Mouse (Mus musculus) liver, adult 2 months (tissue): ENCODE measurements around the gene Barhl2. TPM values are rescaled to one million over a fixed set of nuclear protein-coding genes. Genes with fewer than 3 reads are reported as not detected.

ENCODE experiments used
- DNase-seq: peaks from one replicate; pipeline ENCODE4 v3.0.0-alpha.2; 2011; ENCODE audit warnings: low read depth, low spot score; ENCODE audit errors: extremely low read depth
- H3K27ac ChIP-seq: fragments of 200-500 bp; replicated peaks from 2 replicates; pipeline ENCODE4 v1.5.1; 2012; ENCODE audit warnings: low read depth, mild to moderate bottlenecking, control low read depth, inconsistent platforms, low read length; ENCODE audit not compliant: insufficient read depth
- H3K27me3 ChIP-seq: fragments of 200-500 bp; 2 replicates; pipeline ENCODE4 v1.6.1; 2012; ENCODE audit warnings: mild to moderate bottlenecking, moderate library complexity, low read length, inconsistent platforms; ENCODE audit not compliant: control insufficient read depth, insufficient read depth
- H3K36me3 ChIP-seq: fragments of 200-500 bp; 2 replicates; pipeline ENCODE4 v1.6.1; 2012; ENCODE audit warnings: low read length, inconsistent platforms; ENCODE audit not compliant: control insufficient read depth, insufficient read depth
- H3K4me1 ChIP-seq: fragments of 200-500 bp; 2 replicates; pipeline ENCODE4 v1.6.1; 2011; ENCODE audit warnings: low read length; ENCODE audit not compliant: control insufficient read depth, insufficient read depth
- H3K4me3 ChIP-seq: fragments of 200-500 bp; 2 replicates; pipeline ENCODE4 v1.5.1; 2011; ENCODE audit warnings: low read depth, mild to moderate bottlenecking, control low read depth, low read length, moderate library complexity; ENCODE audit not compliant: insufficient read depth
- H3K79me2 ChIP-seq: fragments of 200-500 bp; 2 replicates; pipeline ENCODE4 v1.6.1; 2012; ENCODE audit warnings: inconsistent platforms, mild to moderate bottlenecking, low read length, moderate library complexity; ENCODE audit not compliant: control insufficient read depth, insufficient read depth
- H3K9ac ChIP-seq: fragments of 200-500 bp; 2 replicates; pipeline ENCODE4 v1.6.1; 2012; ENCODE audit warnings: low read depth, mild to moderate bottlenecking, control low read depth, inconsistent platforms, low read length
- CTCF ChIP-seq: fragments of 200-500 bp; IDR thresholded peaks from 2 replicates; pipeline ENCODE4 v1.5.1; 2011; ENCODE audit warnings: low read depth, low read length, control low read depth
- POLR2A ChIP-seq: fragments of 200-500 bp; IDR thresholded peaks from 2 replicates; pipeline ENCODE4 v1.6.1; 2011; ENCODE audit warnings: low read length, control low read depth; ENCODE audit not compliant: insufficient read depth; ENCODE audit errors: extremely low read depth
- WGBS: fragments of 180-500 bp; shearing (Covaris S2); methylation state at CpG from one replicate; pipeline ENCODE4 v1.1.7; 2018; 5-methylcytosine and 5-hydroxymethylcytosine counted together
- polyA plus RNA-seq: library from polyadenylated mRNA; depleted of rRNA; stranded (reverse); fragments of >200 nt; gene quantifications from 2 replicates; pipeline ENCODE4 v1.2.3, GENCODE M21; 2012
- total RNA-seq: library from RNA; depleted of rRNA; stranded (reverse); fragments of >200 nt; gene quantifications from 2 replicates; pipeline ENCODE4 v1.2.3, GENCODE M21; 2014

Barhl2 gene
- total and polyA plus RNA-seq, 2 experiments, result not detected

DNA sequence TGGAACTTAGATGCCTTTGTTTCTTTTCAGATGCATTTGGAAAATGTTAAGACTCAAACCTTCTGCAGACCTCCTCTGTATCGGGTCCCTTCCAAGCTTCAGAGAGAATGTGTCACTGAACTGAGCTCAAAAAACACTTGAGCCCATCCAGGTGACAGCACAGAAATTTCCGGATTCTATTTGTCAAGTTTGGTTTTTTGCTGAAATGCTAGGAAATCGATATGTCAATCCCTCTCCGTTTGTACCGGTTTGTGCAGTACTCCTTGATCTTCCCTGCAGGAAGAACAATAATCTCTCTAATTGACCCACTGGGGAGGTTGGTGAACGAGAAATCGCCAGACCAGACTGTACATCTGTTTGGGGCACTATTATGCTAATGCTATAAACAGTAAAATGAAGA, 2.0 kb downstream of the Barhl2 start:
- no peak overlapping the region for H3K9ac ChIP-seq

GRCm38 (mm10) chr5:106455106-106455920, 2.7 kb downstream of the Barhl2 start:
- no peak for TF ChIP-seq POLR2A
- no peak for TF ChIP-seq CTCF
- Histone ChIP-seq H3K4me1 (no peaks in the 10 kb centered on the region), H3K27me3 (peaks cover 58% of the 10 kb centered on the region), H3K9ac (no peak overlapping the region), H3K36me3 (no peaks in the 10 kb centered on the region), H3K79me2 (no peaks in the 10 kb centered on the region), H3K4me3 (no peak overlapping the region), H3K27ac (no peak overlapping the region)
- 8% methylated on average over 17 of the region's 17 CpGs for WGBS
- DNase-seq, result no peak

More for the DNA sequence above, 2.0 kb downstream of the Barhl2 start:
- Histone ChIP-seq H3K79me2 (no peaks in the 10 kb centered on the region), H3K27me3 (peaks cover 63% of the 10 kb centered on the region), H3K36me3 (no peaks in the 10 kb centered on the region), H3K27ac (no peak overlapping the region), H3K4me3 (no peak overlapping the region), H3K4me1 (no peaks in the 10 kb centered on the region)
- TF ChIP-seq POLR2A (no peak), CTCF (no peak)
- DNase-seq, result no peak
- WGBS, result 9% methylated on average over 7 of the region's 7 CpGs

- Histone ChIP-seq H3K4me1 (no peaks in the 10 kb centered on the region), H3K4me3 (no peak overlapping the region), H3K9ac (no peak overlapping the region), H3K79me2 (no peaks in the 10 kb centered on the region), H3K27me3 (peaks cover 58% of the 10 kb centered on the region), H3K27ac (no peak overlapping the region), H3K36me3 (no peaks in the 10 kb centered on the region)
- 5% methylated on average over 9 of the region's 9 CpGs for WGBS
- no peak for DNase-seq
- TF ChIP-seq CTCF (no peak), POLR2A (no peak)
These were observed 3.4 kb downstream of the Barhl2 start for GRCm38 (mm10) chr5:106454411-106455105.

- Histone ChIP-seq H3K27ac (no peak overlapping the region), H3K79me2 (no peaks in the 10 kb centered on the region), H3K4me1 (no peaks in the 10 kb centered on the region), H3K36me3 (no peaks in the 10 kb centered on the region), H3K4me3 (no peak overlapping the region), H3K9ac (no peak overlapping the region), H3K27me3 (peaks cover 55% of the 10 kb centered on the region)
- TF ChIP-seq POLR2A (no peak), CTCF (no peak)
- WGBS, result 3% methylated on average over 13 of the region's 13 CpGs
- no peak for DNase-seq
These were observed 4.1 kb downstream of the Barhl2 start for GRCm38 (mm10) chr5:106453886-106454321.

GRCm38 (mm10) chr5:106453181-106453885, 4.6 kb downstream of the Barhl2 start:
- Histone ChIP-seq H3K27me3 (peaks cover 49% of the 10 kb centered on the region), H3K79me2 (no peaks in the 10 kb centered on the region), H3K4me1 (no peaks in the 10 kb centered on the region), H3K9ac (no peak overlapping the region), H3K27ac (no peak overlapping the region), H3K36me3 (no peaks in the 10 kb centered on the region), H3K4me3 (no peak overlapping the region)
- WGBS, result 2% methylated on average over 44 of the region's 45 CpGs
- no peak for DNase-seq
- TF ChIP-seq POLR2A (no peak), CTCF (no peak)
